Mouse (Mus musculus): ENCODE results near the gene Fsd2. TPM values are rescaled to one million over a fixed set of nuclear protein-coding genes. Genes with fewer than 3 reads are reported as not detected.
A peak's percentile ranks its signal among the peaks of the same experiment; 100 is the strongest.

Fsd2 gene
- total RNA-seq, 2 experiments from 2014 or later, result 0.10 to 0.25 TPM

- DNase-seq (ENCODE audit: low spot score in 2 of 2), result no peak
- intact Hi-C loops (cut with DNase I), result loop anchor here (5.0 to 10.0 kb wide), 2 partner anchors 52 to 201 kb away; no protein-coding TSS in a partner anchor
Measured at GRCm38 (mm10) chr7:81573821-81574220, 7.1 kb upstream of the Fsd2 start.

- intact Hi-C loops (cut with DNase I), result loop anchor here (5.0 to 10.0 kb wide), 2 partner anchors 51 to 201 kb away; no protein-coding TSS in a partner anchor
- no peak for DNase-seq (ENCODE audit: low spot score in 2 of 2)
Measured at GRCm38 (mm10) chr7:81573397-81573796, 6.7 kb upstream of the Fsd2 start.

GRCm38 (mm10) chr7:81572610-81573268 is 6.0 kb upstream of the Fsd2 start:
- no peak for DNase-seq (ENCODE audit: low spot score in 2 of 2)
- intact Hi-C loops (cut with DNase I), result loop anchor here (5.0 to 10.0 kb wide), 2 partner anchors 50 to 202 kb away; no protein-coding TSS in a partner anchor

GRCm38 (mm10) chr7:81571941-81572441 is 5.2 kb upstream of the Fsd2 start:
- DNase-seq (ENCODE audit: low spot score in 2 of 2), result no peak
- intact Hi-C loops (cut with DNase I), result loop anchor here (2.0 to 10.0 kb wide), 3 partner anchors 50 to 203 kb away; partner anchors contain the start of gene Cpeb1

- intact Hi-C loops (cut with DNase I), result loop anchor here (2.0 to 10.0 kb wide), 3 partner anchors 49 to 203 kb away; partner anchors contain the start of gene Cpeb1
- peak; percentile 89 to 90 for DNase-seq (ENCODE audit: low spot score in 2 of 2)
Measured at GRCm38 (mm10) chr7:81571108-81571940, 4.6 kb upstream of the Fsd2 start, which contains the start of gene Whamm. TSS of gene Whamm (plus strand) at chr7:81571266.

GRCm38 (mm10) chr7:81570752-81571107 is 4.0 kb upstream of the Fsd2 start:
- intact Hi-C loops (cut with DNase I), result loop anchor here (2.0 to 10.0 kb wide), 3 partner anchors 48 to 204 kb away; partner anchors contain the start of gene Cpeb1
- DNase-seq (ENCODE audit: low spot score in 2 of 2), result no peak

- DNase-seq (ENCODE audit: low spot score in 2 of 2), result no peak
- intact Hi-C loops (cut with DNase I), result loop anchor here (2.0 to 10.0 kb wide), 3 partner anchors 48 to 205 kb away; partner anchors contain the start of gene Cpeb1
Measured at GRCm38 (mm10) chr7:81570271-81570670, 3.5 kb upstream of the Fsd2 start.

- intact Hi-C loops (cut with DNase I), result loop anchor here (2.0 to 10.0 kb wide), 3 partner anchors 48 to 205 kb away; partner anchors contain the start of gene Cpeb1
- DNase-seq (ENCODE audit: low spot score in 2 of 2), result no peak
Measured at GRCm38 (mm10) chr7:81569851-81570250, 3.1 kb upstream of the Fsd2 start.

GRCm38 (mm10) chr7:81567396-81567795 is 652 bp upstream of the Fsd2 start:
- intact Hi-C loops (cut with DNase I), result no loop called here
- no peak for DNase-seq (ENCODE audit: low spot score in 2 of 2)

GRCm38 (mm10) chr7:81566332-81566731 is 412 bp downstream of the Fsd2 start:
- intact Hi-C loops (cut with DNase I), result no loop called here
- DNase-seq (ENCODE audit: low spot score in 2 of 2), result no peak

GRCm38 (mm10) chr7:81565381-81566055 is 1.2 kb downstream of the Fsd2 start:
- peak; percentile 29 to 33 for DNase-seq (ENCODE audit: low spot score in 2 of 2)
- intact Hi-C loops (cut with DNase I), result no loop called here

- intact Hi-C loops (cut with DNase I), result no loop called here
Measured at GRCm38 (mm10) chr7:81564766-81565165, 2.0 kb downstream of the Fsd2 start.

GRCm38 (mm10) chr7:81563506-81564015 is 3.2 kb downstream of the Fsd2 start:
- intact Hi-C loops (cut with DNase I), result no loop called here
- DNase-seq (ENCODE audit: low spot score in 2 of 2), result no peak

More at GRCm38 (mm10) chr7:81564766-81565165, 2.0 kb downstream of the Fsd2 start:
- DNase-seq (ENCODE audit: low spot score in 2 of 2), result no peak

GRCm38 (mm10) chr7:81561211-81561610 is 5.5 kb downstream of the Fsd2 start:
- intact Hi-C loops (cut with DNase I), result no loop called here
- no peak for DNase-seq (ENCODE audit: low spot score in 2 of 2)

- intact Hi-C loops (cut with DNase I), result no loop called here
- DNase-seq (ENCODE audit: low spot score in 2 of 2), result no peak
Measured at GRCm38 (mm10) chr7:81560101-81561049, 6.4 kb downstream of the Fsd2 start.

GRCm38 (mm10) chr7:81559231-81559980 is 7.3 kb downstream of the Fsd2 start:
- intact Hi-C loops (cut with DNase I), result no loop called here

GRCm38 (mm10) chr7:81557985-81558360 is 8.8 kb downstream of the Fsd2 start:
- intact Hi-C loops (cut with DNase I), result no loop called here
- DNase-seq (ENCODE audit: low spot score in 2 of 2), result no peak

More at GRCm38 (mm10) chr7:81559231-81559980, 7.3 kb downstream of the Fsd2 start:
- DNase-seq (ENCODE audit: low spot score in 2 of 2), result no peak

All from left cerebral cortex, postnatal 36 days (tissue).